Mouse (Mus musculus): Measurements from ENCODE around the gene Nr2f6.

Nr2f6 gene

GRCm38 (mm10) chr8:71391696-71392095, 9.9 kb upstream of the Nr2f6 start:
- no peak for DNase-seq (ENCODE audit: low spot score in 2 of 2)

GRCm38 (mm10) chr8:71388267-71388666, 6.5 kb upstream of the Nr2f6 start:
- no peak for DNase-seq (ENCODE audit: low spot score in 2 of 2)

- DNase-seq (ENCODE audit: low spot score in 2 of 2) = peak in 1 of 2 experiments; percentile 35
Measured at GRCm38 (mm10) chr8:71385212-71385835, 3.6 kb upstream of the Nr2f6 start.

GRCm38 (mm10) chr8:71383860-71384259, 2.1 kb upstream of the Nr2f6 start:
- DNase-seq (ENCODE audit: low spot score in 2 of 2) = no peak

- DNase-seq (ENCODE audit: low spot score in 2 of 2) = no peak
Measured at GRCm38 (mm10) chr8:71383396-71383795, 1.6 kb upstream of the Nr2f6 start.

- DNase-seq (ENCODE audit: low spot score in 2 of 2) = peak in 1 of 2 experiments; percentile 73
Measured at GRCm38 (mm10) chr8:71381971-71382961, 506 bp upstream of the Nr2f6 start.

- DNase-seq (ENCODE audit: low spot score in 2 of 2) = peak in 1 of 2 experiments; percentile 29
Measured at GRCm38 (mm10) chr8:71380178-71381171, 1.3 kb downstream of the Nr2f6 start.

- no peak for DNase-seq (ENCODE audit: low spot score in 2 of 2)
Measured at GRCm38 (mm10) chr8:71379512-71380075, 2.2 kb downstream of the Nr2f6 start.

- no peak for DNase-seq (ENCODE audit: low spot score in 2 of 2)
Measured at GRCm38 (mm10) chr8:71379008-71379407, 2.8 kb downstream of the Nr2f6 start.

- no peak for DNase-seq (ENCODE audit: low spot score in 2 of 2)
Measured at GRCm38 (mm10) chr8:71376423-71377030, 5.2 kb downstream of the Nr2f6 start.

- DNase-seq (ENCODE audit: low spot score in 2 of 2) = peak in 1 of 2 experiments; percentile 70
Measured at GRCm38 (mm10) chr8:71375581-71376422, 6.0 kb downstream of the Nr2f6 start.

- DNase-seq (ENCODE audit: low spot score in 2 of 2) = peak in 1 of 2 experiments; percentile 50
Measured at GRCm38 (mm10) chr8:71374616-71375206, 7.0 kb downstream of the Nr2f6 start.

GRCm38 (mm10) chr8:71373000-71373399, 8.8 kb downstream of the Nr2f6 start:
- no peak for DNase-seq (ENCODE audit: low spot score in 2 of 2)

GRCm38 (mm10) chr8:71372427-71372826, 9.3 kb downstream of the Nr2f6 start:
- no peak for DNase-seq (ENCODE audit: low spot score in 2 of 2)

- peak; percentile 97 to 99 for DNase-seq (ENCODE audit: low spot score in 2 of 2)
Measured at GRCm38 (mm10) chr8:71371236-71371848, 10.4 kb downstream of the Nr2f6 start, which contains the start of gene Ocel1. Gene Ocel1 (plus strand): TSS chr8:71371298.

- DNase-seq (ENCODE audit: low spot score in 2 of 2) = no peak
Measured at GRCm38 (mm10) chr8:71370711-71371235, 11.0 kb downstream of the Nr2f6 start.

- DNase-seq (ENCODE audit: low spot score in 2 of 2) = no peak
Measured at GRCm38 (mm10) chr8:71369040-71369718, 12.6 kb downstream of the Nr2f6 start.

GRCm38 (mm10) chr8:71368366-71368765, 13.4 kb downstream of the Nr2f6 start:
- DNase-seq (ENCODE audit: low spot score in 2 of 2) = no peak

Measured in spleen, postnatal 10 days (tissue).